Mouse (Mus musculus): ENCODE data around the gene Npnt. TPM values are rescaled to one million over a fixed set of nuclear protein-coding genes. Genes with fewer than 3 reads are reported as not detected.

Gene Npnt
- polyA plus RNA-seq, 1 experiment from 2014 or later, result 62.0 TPM

- 83% methylated on average over 16 of the region's 16 CpGs for WGBS
- Histone ChIP-seq H3K9ac (no peak overlapping the region), H3K4me3 (no peak overlapping the region), H3K4me2 (no peak overlapping the region), H3K4me1 (no peaks in the 10 kb centered on the region), H3K27ac (no peak overlapping the region), H3K36me3 (peaks cover 10% of the 10 kb centered on the region), H3K9me3 (no peaks in the 10 kb centered on the region), H3K27me3 (no peaks in the 10 kb centered on the region)
- peak; percentile 37; the same call in 1 of the 2 replicates for ATAC-seq (ENCODE audit: insufficient number of reproducible peaks, insufficient read depth, low FRiP score, low TSS enrichment, low read depth)
Observed at GRCm38 (mm10) chr3:132887074-132887848, 62.8 kb downstream of the Npnt start.

GRCm38 (mm10) chr3:132886419-132887050 lies 63.6 kb downstream of the Npnt start:
- H3K4me3 ChIP-seq, result no peak overlapping the region
- H3K4me2 ChIP-seq, result no peak overlapping the region
- 82% methylated on average over 6 of the region's 6 CpGs for WGBS
- H3K27me3 ChIP-seq, result no peaks in the 10 kb centered on the region
- H3K27ac ChIP-seq, result no peak overlapping the region
- ATAC-seq (ENCODE audit: insufficient number of reproducible peaks, insufficient read depth, low FRiP score, low TSS enrichment, low read depth), result no peak
- peaks cover 10% of the 10 kb centered on the region for H3K36me3 ChIP-seq
- no peak overlapping the region for H3K9ac ChIP-seq
- H3K4me1 ChIP-seq, result no peaks in the 10 kb centered on the region
- no peaks in the 10 kb centered on the region for H3K9me3 ChIP-seq

GRCm38 (mm10) chr3:132884459-132884858 lies 65.6 kb downstream of the Npnt start:
- no peak for ATAC-seq (ENCODE audit: insufficient number of reproducible peaks, insufficient read depth, low FRiP score, low TSS enrichment, low read depth)
- no peak overlapping the region for H3K4me2 ChIP-seq
- no peaks in the 10 kb centered on the region for H3K4me1 ChIP-seq
- H3K27ac ChIP-seq, result no peak overlapping the region
- no peaks in the 10 kb centered on the region for H3K9me3 ChIP-seq
- no peaks in the 10 kb centered on the region for H3K27me3 ChIP-seq
- no peak overlapping the region for H3K4me3 ChIP-seq
- 0 out of 2 replicates have a peak, but pooled peaks cover 5% of the 10 kb centered on the region for H3K36me3 ChIP-seq
- no peak overlapping the region for H3K9ac ChIP-seq
- 79% methylated on average over 10 of the region's 10 CpGs for WGBS

GRCm38 (mm10) chr3:132883256-132883655 lies 66.8 kb downstream of the Npnt start:
- H3K4me1 ChIP-seq, result no peaks in the 10 kb centered on the region

GRCm38 (mm10) chr3:132880826-132881225 lies 69.3 kb downstream of the Npnt start:
- H3K9me3 ChIP-seq, result no peaks in the 10 kb centered on the region
- H3K36me3 ChIP-seq, result 0 out of 2 replicates have a peak, but pooled peaks cover 5% of the 10 kb centered on the region
- ATAC-seq (ENCODE audit: insufficient number of reproducible peaks, insufficient read depth, low FRiP score, low TSS enrichment, low read depth), result no peak
- peaks cover 20% of the 10 kb centered on the region for H3K4me1 ChIP-seq
- WGBS, result 72% methylated on average over 9 of the region's 9 CpGs
- H3K4me3 ChIP-seq, result no peak overlapping the region
- H3K27ac ChIP-seq, result no peak overlapping the region
- no peaks in the 10 kb centered on the region for H3K27me3 ChIP-seq
- H3K9ac ChIP-seq, result no peak overlapping the region
- H3K4me2 ChIP-seq, result no peak overlapping the region

More at GRCm38 (mm10) chr3:132883256-132883655, 66.8 kb downstream of the Npnt start:
- no peak overlapping the region for H3K4me3 ChIP-seq
- H3K4me2 ChIP-seq, result no peak overlapping the region
- ATAC-seq (ENCODE audit: insufficient number of reproducible peaks, insufficient read depth, low FRiP score, low TSS enrichment, low read depth), result no peak
- no peaks in the 10 kb centered on the region for H3K27me3 ChIP-seq
- WGBS, result 79% methylated on average over 9 of the region's 9 CpGs
- H3K9me3 ChIP-seq, result no peaks in the 10 kb centered on the region
- no peak overlapping the region for H3K9ac ChIP-seq
- H3K36me3 ChIP-seq, result 0 out of 2 replicates have a peak, but pooled peaks cover 5% of the 10 kb centered on the region
- no peak overlapping the region for H3K27ac ChIP-seq

GRCm38 (mm10) chr3:132880361-132880760 lies 69.7 kb downstream of the Npnt start:
- Histone ChIP-seq H3K9me3 (no peaks in the 10 kb centered on the region), H3K27me3 (no peaks in the 10 kb centered on the region), H3K27ac (no peak overlapping the region), H3K4me3 (no peak overlapping the region), H3K36me3 (0 out of 2 replicates have a peak, but pooled peaks cover under 1% of the 10 kb centered on the region), H3K4me2 (no peak overlapping the region), H3K9ac (no peak overlapping the region), H3K4me1 (peaks cover 24% of the 10 kb centered on the region)
- ATAC-seq (ENCODE audit: insufficient number of reproducible peaks, insufficient read depth, low FRiP score, low TSS enrichment, low read depth), result no peak
- WGBS, result 84% methylated on average over 3 of the region's 3 CpGs

- H3K4me2 ChIP-seq, result peak overlapping the region; percentile 18; the same call in 1 of the 2 replicates
- no peak overlapping the region for H3K4me3 ChIP-seq
- H3K36me3 ChIP-seq, result no peaks in the 10 kb centered on the region
- 28% methylated on average over 10 of the region's 10 CpGs for WGBS
- H3K4me1 ChIP-seq, result peaks cover 29% of the 10 kb centered on the region
- ATAC-seq (ENCODE audit: insufficient number of reproducible peaks, insufficient read depth, low FRiP score, low TSS enrichment, low read depth), result peak; percentile 60
- peak overlapping the region; percentile 39; the same call in 1 of the 2 replicates for H3K27ac ChIP-seq
- H3K9me3 ChIP-seq, result no peaks in the 10 kb centered on the region
- no peak overlapping the region for H3K9ac ChIP-seq
- no peaks in the 10 kb centered on the region for H3K27me3 ChIP-seq
Observed at GRCm38 (mm10) chr3:132876933-132877676, 73.0 kb downstream of the Npnt start.

- peaks cover 29% of the 10 kb centered on the region for H3K4me1 ChIP-seq
- H3K4me2 ChIP-seq, result peak overlapping the region; percentile 34
- ATAC-seq (ENCODE audit: insufficient number of reproducible peaks, insufficient read depth, low FRiP score, low TSS enrichment, low read depth), result no peak
- H3K36me3 ChIP-seq, result no peaks in the 10 kb centered on the region
- H3K27ac ChIP-seq, result no peak overlapping the region
- no peaks in the 10 kb centered on the region for H3K9me3 ChIP-seq
- peak overlapping the region; percentile 36; the same call in 1 of the 2 replicates for H3K9ac ChIP-seq
- H3K4me3 ChIP-seq, result no peak overlapping the region
- 23% methylated on average over 14 of the region's 14 CpGs for WGBS
- no peaks in the 10 kb centered on the region for H3K27me3 ChIP-seq
Observed at GRCm38 (mm10) chr3:132876011-132876708, 73.9 kb downstream of the Npnt start.

GRCm38 (mm10) chr3:132873251-132873650 lies 76.8 kb downstream of the Npnt start:
- 41% methylated on average over 6 of the region's 6 CpGs for WGBS
- no peak for ATAC-seq (ENCODE audit: insufficient number of reproducible peaks, insufficient read depth, low FRiP score, low TSS enrichment, low read depth)
- Histone ChIP-seq H3K27ac (no peak overlapping the region), H3K9me3 (no peaks in the 10 kb centered on the region), H3K36me3 (no peaks in the 10 kb centered on the region), H3K4me3 (no peak overlapping the region), H3K4me1 (peaks cover 38% of the 10 kb centered on the region), H3K4me2 (no peak overlapping the region), H3K27me3 (no peaks in the 10 kb centered on the region), H3K9ac (no peak overlapping the region)

GRCm38 (mm10) chr3:132871318-132871904 lies 78.7 kb downstream of the Npnt start:
- Histone ChIP-seq H3K4me1 (peaks cover 32% of the 10 kb centered on the region), H3K4me2 (no peak overlapping the region), H3K36me3 (no peaks in the 10 kb centered on the region), H3K27ac (0 out of 2 replicates have a peak overlapping the region, but pooled peaks have one; percentile 16), H3K9ac (no peak overlapping the region), H3K4me3 (no peak overlapping the region), H3K27me3 (no peaks in the 10 kb centered on the region), H3K9me3 (no peaks in the 10 kb centered on the region)
- no peak for ATAC-seq (ENCODE audit: insufficient number of reproducible peaks, insufficient read depth, low FRiP score, low TSS enrichment, low read depth)
- WGBS, result 82% methylated on average over 9 of the region's 9 CpGs

- H3K4me2 ChIP-seq, result no peak overlapping the region
Observed at GRCm38 (mm10) chr3:132870079-132870478, 80.0 kb downstream of the Npnt start.

More at GRCm38 (mm10) chr3:132870079-132870478, 80.0 kb downstream of the Npnt start:
- Histone ChIP-seq H3K27me3 (no peaks in the 10 kb centered on the region), H3K9me3 (no peaks in the 10 kb centered on the region), H3K4me1 (peaks cover 26% of the 10 kb centered on the region), H3K4me3 (no peak overlapping the region), H3K27ac (no peak overlapping the region), H3K36me3 (no peaks in the 10 kb centered on the region), H3K9ac (no peak overlapping the region)
- 86% methylated on average over 6 of the region's 6 CpGs for WGBS
- ATAC-seq (ENCODE audit: insufficient number of reproducible peaks, insufficient read depth, low FRiP score, low TSS enrichment, low read depth), result no peak
